Mouse (Mus musculus) forebrain, postnatal 0 days (tissue): ENCODE results near the gene Neu2. TPM values are rescaled to one million over a fixed set of nuclear protein-coding genes. Genes with fewer than 3 reads are reported as not detected.

Experiments used
- ATAC-seq: fragments of 200-750 bp; cut with Nextera tagmentation; 2 replicates; pipeline ENCODE4 v1.8.0; 2017; ENCODE audit warnings: mild to moderate bottlenecking, moderate library complexity
- DNase-seq: peaks from one replicate; pipeline ENCODE4 v3.0.0-alpha.2; 2015
- H3K27ac ChIP-seq: fragments of 300-500 bp; sonication (generic); 2 replicates; pipeline ENCODE4 v1.5.1; 2014; ENCODE audit warnings: low read depth, mild to moderate bottlenecking, antibody characterized with exemption, low read length, moderate library complexity, mixed read lengths
- H3K27me3 ChIP-seq: fragments of 300-500 bp; sonication (generic); 2 replicates; pipeline ENCODE4 v1.6.1; 2014; ENCODE audit warnings: mild to moderate bottlenecking, low read length, mixed read lengths; ENCODE audit not compliant: insufficient read depth
- H3K36me3 ChIP-seq: fragments of 300-500 bp; sonication (generic); 2 replicates; pipeline ENCODE4 v1.6.1; 2014; ENCODE audit warnings: mild to moderate bottlenecking, moderate library complexity; ENCODE audit not compliant: insufficient read depth
- H3K4me1 ChIP-seq: fragments of 300-500 bp; sonication (generic); 2 replicates; pipeline ENCODE4 v1.6.1; 2014; ENCODE audit warnings: antibody characterized with exemption; ENCODE audit not compliant: insufficient read depth
- H3K4me2 ChIP-seq: fragments of 300-500 bp; sonication (generic); 2 replicates; pipeline ENCODE4 v1.6.1; 2014; ENCODE audit warnings: low read depth, mild to moderate bottlenecking, moderate library complexity
- H3K4me3 ChIP-seq: fragments of 300-500 bp; sonication (generic); 2 replicates; pipeline ENCODE4 v1.5.1; 2014; ENCODE audit warnings: low read depth, low read length, mixed read lengths
- H3K9ac ChIP-seq: fragments of 300-500 bp; sonication (generic); 2 replicates; pipeline ENCODE4 v1.6.1; 2014; ENCODE audit warnings: mild to moderate bottlenecking
- H3K9me3 ChIP-seq: fragments of 300-500 bp; sonication (generic); 2 replicates; pipeline ENCODE4 v1.6.1; 2016; ENCODE audit warnings: low read length
- CTCF ChIP-seq: sonication (generic); IDR thresholded peaks from 2 replicates; pipeline ENCODE4 v1.5.1; 2016; ENCODE audit warnings: antibody characterized with exemption, control low read depth, low read depth
- WGBS: fragments of 180-500 bp; shearing (Covaris S2); extraction: QIAGEN DNeasy Blood & Tissue Kit; methylation state at CpG from one replicate; pipeline ENCODE4 v1.1.7; 2014; 5-methylcytosine and 5-hydroxymethylcytosine counted together
- polyA plus RNA-seq: library from polyadenylated mRNA; unstranded; fragments of >200 nt; fragmentation: Nextera tagmentation; extraction: Ambion mirVana; gene quantifications from 2 replicates; pipeline ENCODE4 v1.2.1, GENCODE M21; 2015
- total RNA-seq: library from RNA; depleted of rRNA; stranded (reverse); fragments of >200 nt; gene quantifications from 2 replicates; pipeline ENCODE4 v1.2.3, GENCODE M21; 2014

The Neu2 gene
- total and polyA plus RNA-seq, 2 experiments from 2014 or later: 0.99 to 1.4 TPM

DNA sequence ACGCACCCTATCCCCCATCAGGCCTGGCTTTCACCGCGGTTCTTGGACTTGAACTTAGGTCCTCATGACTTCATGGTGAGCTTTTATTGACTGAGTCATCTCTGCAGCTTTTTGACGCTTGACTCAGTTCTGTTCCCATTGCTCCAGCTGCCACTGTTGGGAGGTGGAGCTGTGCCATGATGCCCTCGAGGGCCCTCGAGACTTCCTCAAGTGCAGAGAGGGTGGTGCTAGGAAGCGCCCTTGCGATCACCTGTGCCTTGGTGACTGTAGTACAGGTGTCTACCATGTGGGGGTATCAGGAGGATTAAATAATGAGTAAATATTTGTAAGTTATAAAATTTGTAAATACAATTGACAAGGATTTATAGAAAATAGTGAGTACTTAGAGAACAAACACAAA, 80.3 kb downstream of the Neu2 start:
- no peak overlapping the region for H3K4me2 ChIP-seq
- ATAC-seq (no peak), DNase-seq (no peak)
- H3K4me3 ChIP-seq: no peak overlapping the region
- no peak overlapping the region for H3K9ac ChIP-seq
- TF ChIP-seq CTCF: no peak
- no peaks in the 10 kb centered on the region for H3K27me3 ChIP-seq
- no peak overlapping the region for H3K27ac ChIP-seq
- H3K9me3 ChIP-seq: no peaks in the 10 kb centered on the region
- no peaks in the 10 kb centered on the region for H3K4me1 ChIP-seq
- 92% methylated on average over 8 of the region's 8 CpGs for WGBS
- H3K36me3 ChIP-seq: no peaks in the 10 kb centered on the region

DNA sequence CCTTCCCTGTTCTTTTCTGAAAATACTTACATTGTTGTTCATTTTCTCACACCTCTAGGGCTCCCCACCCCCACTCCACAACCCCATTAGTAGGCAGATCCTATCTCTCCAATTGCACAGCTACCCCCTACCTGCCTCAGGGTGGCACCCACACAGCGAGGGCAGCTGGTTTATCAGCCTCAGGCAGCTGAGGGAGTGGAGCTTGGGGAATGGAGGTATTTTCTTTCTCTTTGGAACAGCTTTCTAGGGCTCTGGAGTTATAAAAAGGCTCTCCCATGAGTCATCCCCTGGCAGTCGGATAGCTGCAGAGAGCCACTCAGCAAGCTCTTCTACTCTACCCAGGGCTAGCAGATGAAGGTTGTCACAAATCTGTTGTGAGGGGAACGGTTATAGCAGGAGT, 84.6 kb downstream of the Neu2 start:
- no peak overlapping the region for H3K4me2 ChIP-seq
- no peak for TF ChIP-seq CTCF
- H3K4me3 ChIP-seq: no peak overlapping the region
- H3K9ac ChIP-seq: no peak overlapping the region
- H3K27me3 ChIP-seq: no peaks in the 10 kb centered on the region
- ATAC-seq (no peak), DNase-seq (peak; percentile 11)
- 63% methylated on average over 3 of the region's 3 CpGs for WGBS
- no peaks in the 10 kb centered on the region for H3K4me1 ChIP-seq
- no peaks in the 10 kb centered on the region for H3K36me3 ChIP-seq
- no peak overlapping the region for H3K27ac ChIP-seq
- H3K9me3 ChIP-seq: no peaks in the 10 kb centered on the region

GRCm38 (mm10) chr1:87594671-87595070, 85.0 kb downstream of the Neu2 start:
- DNase-seq (no peak), ATAC-seq (no peak)
- no peaks in the 10 kb centered on the region for H3K4me1 ChIP-seq
- no peak overlapping the region for H3K27ac ChIP-seq
- 95% methylated on average over 10 of the region's 10 CpGs for WGBS
- no peaks in the 10 kb centered on the region for H3K27me3 ChIP-seq
- H3K9ac ChIP-seq: no peak overlapping the region
- H3K4me3 ChIP-seq: no peak overlapping the region
- no peak for TF ChIP-seq CTCF
- no peak overlapping the region for H3K4me2 ChIP-seq
- H3K9me3 ChIP-seq: no peaks in the 10 kb centered on the region
- H3K36me3 ChIP-seq: no peaks in the 10 kb centered on the region

- no peaks in the 10 kb centered on the region for H3K4me1 ChIP-seq
- DNase-seq (no peak), ATAC-seq (no peak)
- H3K27ac ChIP-seq: no peak overlapping the region
- no peaks in the 10 kb centered on the region for H3K27me3 ChIP-seq
- no peaks in the 10 kb centered on the region for H3K9me3 ChIP-seq
- H3K9ac ChIP-seq: no peak overlapping the region
- no peak for TF ChIP-seq CTCF
- H3K4me2 ChIP-seq: no peak overlapping the region
- 78% methylated on average over 7 of the region's 7 CpGs for WGBS
- H3K4me3 ChIP-seq: no peak overlapping the region
- H3K36me3 ChIP-seq: no peaks in the 10 kb centered on the region
These were observed 90.8 kb downstream of the Neu2 start for GRCm38 (mm10) chr1:87600533-87600932.

DNA sequence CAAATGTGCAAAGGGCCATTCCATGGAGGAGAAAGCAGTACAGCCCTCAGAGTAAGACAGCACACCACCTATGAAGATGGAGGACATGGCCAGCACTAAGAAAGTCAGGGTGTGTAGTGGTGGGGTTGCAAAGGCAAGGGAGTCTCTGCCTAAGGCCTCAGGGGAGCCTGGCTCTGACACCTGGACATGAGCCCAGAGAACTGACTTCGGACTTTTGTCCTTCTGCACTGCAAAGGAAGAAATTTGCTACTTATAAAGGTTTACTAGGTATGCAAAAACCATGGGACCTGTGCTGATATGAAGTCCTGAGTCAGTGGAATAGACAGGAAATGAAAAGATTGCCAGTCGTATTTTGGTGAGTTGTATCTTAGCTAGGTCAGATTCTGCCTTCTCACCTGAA, 92.1 kb downstream of the Neu2 start:
- no peak for ATAC-seq
- 73% methylated on average over 2 of the region's 2 CpGs for WGBS
- no peak for TF ChIP-seq CTCF
- no peaks in the 10 kb centered on the region for H3K4me1 ChIP-seq
- no peak for DNase-seq
- no peaks in the 10 kb centered on the region for H3K9me3 ChIP-seq
- H3K4me3 ChIP-seq: no peak overlapping the region
- no peak overlapping the region for H3K4me2 ChIP-seq
- H3K36me3 ChIP-seq: no peaks in the 10 kb centered on the region
- no peak overlapping the region for H3K27ac ChIP-seq
- H3K9ac ChIP-seq: no peak overlapping the region
- no peaks in the 10 kb centered on the region for H3K27me3 ChIP-seq

- no peaks in the 10 kb centered on the region for H3K4me1 ChIP-seq
- no peak overlapping the region for H3K4me2 ChIP-seq
- H3K4me3 ChIP-seq: no peak overlapping the region
- ATAC-seq (no peak), DNase-seq (no peak)
- WGBS: 85% methylated on average over 5 of the region's 5 CpGs
- H3K9ac ChIP-seq: no peak overlapping the region
- no peaks in the 10 kb centered on the region for H3K9me3 ChIP-seq
- no peaks in the 10 kb centered on the region for H3K36me3 ChIP-seq
- H3K27ac ChIP-seq: no peak overlapping the region
- H3K27me3 ChIP-seq: no peaks in the 10 kb centered on the region
- no peak for TF ChIP-seq CTCF
These were observed 93.7 kb downstream of the Neu2 start for GRCm38 (mm10) chr1:87603389-87603788.

GRCm38 (mm10) chr1:87605296-87605695, 95.6 kb downstream of the Neu2 start:
- WGBS: 96% methylated on average over 2 of the region's 2 CpGs
- H3K4me2 ChIP-seq: no peak overlapping the region
- no peak for DNase-seq
- no peak overlapping the region for H3K27ac ChIP-seq
- ATAC-seq: no peak
- no peaks in the 10 kb centered on the region for H3K27me3 ChIP-seq
- no peaks in the 10 kb centered on the region for H3K4me1 ChIP-seq
- TF ChIP-seq CTCF: no peak
- no peaks in the 10 kb centered on the region for H3K9me3 ChIP-seq
- no peak overlapping the region for H3K9ac ChIP-seq
- H3K36me3 ChIP-seq: no peaks in the 10 kb centered on the region
- no peak overlapping the region for H3K4me3 ChIP-seq
